Mouse (Mus musculus): Measurements from ENCODE around the gene Mlxipl. TPM values are rescaled to one million over a fixed set of nuclear protein-coding genes. Genes with fewer than 3 reads are reported as not detected.
"Not testable (repeated sequence)": the region's sequence is repeated elsewhere in the genome, so short reads cannot be mapped to it uniquely, and the experiment has no call there.

Mlxipl gene
- 0.97 and 1.6 TPM in 2 replicates for polyA plus RNA-seq (2015; fragmentation: Nextera tagmentation; extraction: Ambion mirVana)

DNA sequence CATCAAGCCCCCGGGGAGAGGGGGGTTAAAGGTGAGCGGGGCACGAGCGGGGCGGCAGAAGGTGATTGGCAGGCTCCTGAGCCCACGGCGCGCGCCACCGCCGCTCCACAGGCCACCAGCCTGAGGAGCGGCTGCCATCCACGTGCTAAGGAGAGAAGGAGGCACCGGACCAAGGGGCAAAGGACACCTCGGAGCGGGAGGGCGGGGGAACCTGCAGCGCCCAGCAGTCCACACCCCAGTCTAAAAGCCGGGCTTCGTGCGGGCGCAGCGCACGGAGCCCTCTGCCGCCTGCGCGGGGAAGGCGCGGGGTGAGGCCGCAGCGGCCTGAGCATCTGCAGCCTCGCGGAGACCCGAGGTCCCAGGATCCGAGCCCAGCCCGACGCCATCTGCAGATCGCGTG lies at the start of gene Mlxipl:
TSS of gene Mlxipl (plus strand) at position 238 of the 400 bp plus-strand sequence.
- 2% methylated on average over 35 of the region's 39 CpGs for WGBS
- Histone ChIP-seq H3K36me3 (no peaks in the 10 kb centered on the region), H3K9ac (no peak within 1 kb of the TSS), H3K27me3 (peaks cover 42% of the 10 kb centered on the region), H3K9me3 (no peaks in the 10 kb centered on the region), H3K4me3 (no peak within 1 kb of the TSS), H3K27ac (replicated peaks) (no peak within 1 kb of the TSS), H3K4me1 (replicated peaks) (no peaks in the 10 kb centered on the region), H3K4me2 (0 out of 2 replicates have a peak within 1 kb of the TSS, but pooled peaks have one; percentile 6)
- no peak for ATAC-seq (ENCODE audit: low FRiP score, low read depth)

DNA sequence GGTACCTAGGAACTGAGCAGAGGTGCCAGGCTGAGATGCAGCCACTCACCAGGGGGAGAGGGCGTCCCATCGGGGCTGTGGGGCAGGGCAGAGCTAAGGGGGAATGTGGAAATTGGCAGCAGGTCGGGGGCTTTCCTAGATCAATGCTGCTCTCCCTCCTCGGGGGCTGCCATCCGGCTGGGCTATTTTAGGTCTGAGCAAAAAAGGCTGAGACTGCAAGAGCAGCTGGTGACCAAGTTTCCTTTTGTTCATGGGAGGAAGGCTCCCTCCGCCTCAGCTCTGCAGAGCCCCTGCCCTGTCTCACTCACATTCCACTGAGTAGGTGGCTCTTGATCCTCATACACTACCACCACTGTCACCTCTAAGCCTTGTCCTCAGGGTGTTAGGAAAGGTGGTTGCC lies 49.6 kb upstream of the Mlxipl start:
- Histone ChIP-seq H3K36me3 (peaks cover 10% of the 10 kb centered on the region; the same call in 1 of the 2 replicates), H3K27ac (replicated peaks) (no peak overlapping the region), H3K4me3 (no peak overlapping the region), H3K9ac (no peak overlapping the region), H3K4me1 (replicated peaks) (no peaks in the 10 kb centered on the region), H3K4me2 (no peak overlapping the region), H3K27me3 (no peaks in the 10 kb centered on the region), H3K9me3 (no peaks in the 10 kb centered on the region)
- WGBS, result 41% methylated on average over 6 of the region's 6 CpGs
- 0 out of 2 replicates have a peak, but pooled peaks have one; percentile 17 for ATAC-seq (ENCODE audit: low FRiP score, low read depth)

- Histone ChIP-seq H3K4me1 (replicated peaks) (no peaks in the 10 kb centered on the region), H3K9ac (no peak overlapping the region), H3K4me3 (no peak overlapping the region), H3K4me2 (no peak overlapping the region), H3K27ac (replicated peaks) (no peak overlapping the region), H3K36me3 (peaks cover 16% of the 10 kb centered on the region; the same call in 1 of the 2 replicates), H3K27me3 (no peaks in the 10 kb centered on the region), H3K9me3 (no peaks in the 10 kb centered on the region)
- ATAC-seq (ENCODE audit: low FRiP score, low read depth), result no peak
- 88% methylated on average over 11 of the region's 11 CpGs for WGBS
Observed at GRCm38 (mm10) chr5:135040777-135041176, 48.9 kb upstream of the Mlxipl start.

DNA sequence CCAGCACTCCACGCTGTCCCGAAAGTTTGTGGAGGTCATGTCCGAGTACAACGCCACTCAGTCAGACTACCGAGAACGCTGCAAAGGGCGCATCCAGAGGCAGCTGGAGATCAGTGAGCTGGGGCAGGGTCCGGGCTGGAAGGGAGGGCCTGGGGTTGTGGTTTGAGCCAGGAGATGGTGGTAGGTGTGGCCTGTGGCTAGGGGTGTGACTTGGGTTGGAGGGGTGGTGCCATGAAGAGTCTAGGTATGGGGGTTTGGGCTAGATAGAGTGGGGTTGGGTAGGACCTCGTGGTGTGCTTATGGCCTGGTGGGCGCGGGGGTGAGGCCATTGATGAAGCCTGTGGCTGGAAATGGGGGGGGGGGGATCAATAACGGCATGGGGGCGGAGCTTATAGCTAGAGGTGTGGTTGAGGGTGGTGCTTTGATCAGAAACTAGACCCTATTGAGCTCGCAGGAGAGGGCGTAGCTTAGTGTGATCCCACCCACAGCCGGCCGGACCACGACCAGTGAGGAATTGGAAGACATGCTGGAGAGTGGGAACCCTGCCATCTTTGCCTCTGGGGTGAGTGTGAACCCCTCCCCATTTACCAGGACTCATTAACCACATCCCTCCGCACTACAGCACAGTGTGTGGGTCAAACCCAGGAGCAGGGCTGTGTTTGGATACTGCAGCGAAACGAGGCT lies 47.4 kb upstream of the Mlxipl start:
- ATAC-seq (ENCODE audit: low FRiP score, low read depth), result no peak
- Histone ChIP-seq H3K27me3 (no peaks in the 10 kb centered on the region), H3K36me3 (peaks cover 25% of the 10 kb centered on the region; the same call in 1 of the 2 replicates), H3K9ac (no peak overlapping the region), H3K4me3 (no peak overlapping the region), H3K4me2 (no peak overlapping the region), H3K27ac (replicated peaks) (no peak overlapping the region), H3K4me1 (replicated peaks) (no peaks in the 10 kb centered on the region), H3K9me3 (no peaks in the 10 kb centered on the region)
- 28% methylated on average over 21 of the region's 21 CpGs for WGBS

DNA sequence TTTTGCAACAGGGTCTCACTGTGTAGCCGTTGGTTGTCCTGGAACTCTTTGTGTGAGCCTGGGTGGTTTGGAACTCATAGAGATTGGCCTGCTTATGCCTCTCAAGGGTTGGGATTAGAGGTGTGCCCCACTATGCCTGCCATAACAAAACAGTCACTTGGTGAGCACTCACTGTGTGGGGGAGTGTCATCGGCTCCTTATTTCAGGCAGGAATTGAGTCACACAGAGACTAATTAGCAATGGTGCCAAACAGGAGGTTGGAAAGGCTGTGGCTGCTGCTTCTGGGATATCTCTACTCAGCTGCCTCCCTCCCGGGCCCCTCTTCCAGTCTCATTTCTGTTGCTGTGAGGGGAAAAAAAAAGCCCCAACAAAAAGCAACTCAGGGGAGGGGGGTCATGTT lies 45.1 kb upstream of the Mlxipl start:
- no peaks in the 10 kb centered on the region for H3K9me3 ChIP-seq
- no peak overlapping the region for H3K27ac ChIP-seq (replicated peaks)
- H3K4me2 ChIP-seq, result no peak overlapping the region
- H3K9ac ChIP-seq, result no peak overlapping the region
- no peak for ATAC-seq (ENCODE audit: low FRiP score, low read depth)
- H3K4me1 ChIP-seq (replicated peaks), result no peaks in the 10 kb centered on the region
- no peak overlapping the region for H3K4me3 ChIP-seq
- WGBS, result 98% methylated on average over 3 of the region's 3 CpGs
- peaks cover 36% of the 10 kb centered on the region for H3K36me3 ChIP-seq
- no peaks in the 10 kb centered on the region for H3K27me3 ChIP-seq

GRCm38 (mm10) chr5:135048539-135048938 lies 41.2 kb upstream of the Mlxipl start:
- H3K9me3 ChIP-seq, result no peaks in the 10 kb centered on the region
- 95% methylated on average over 5 of the region's 5 CpGs for WGBS
- no peak overlapping the region for H3K27ac ChIP-seq (replicated peaks)
- no peak overlapping the region for H3K9ac ChIP-seq
- no peaks in the 10 kb centered on the region for H3K27me3 ChIP-seq
- H3K36me3 ChIP-seq, result peaks cover 52% of the 10 kb centered on the region
- no peak for ATAC-seq (ENCODE audit: low FRiP score, low read depth)
- no peak overlapping the region for H3K4me3 ChIP-seq
- no peaks in the 10 kb centered on the region for H3K4me1 ChIP-seq (replicated peaks)
- H3K4me2 ChIP-seq, result no peak overlapping the region

DNA sequence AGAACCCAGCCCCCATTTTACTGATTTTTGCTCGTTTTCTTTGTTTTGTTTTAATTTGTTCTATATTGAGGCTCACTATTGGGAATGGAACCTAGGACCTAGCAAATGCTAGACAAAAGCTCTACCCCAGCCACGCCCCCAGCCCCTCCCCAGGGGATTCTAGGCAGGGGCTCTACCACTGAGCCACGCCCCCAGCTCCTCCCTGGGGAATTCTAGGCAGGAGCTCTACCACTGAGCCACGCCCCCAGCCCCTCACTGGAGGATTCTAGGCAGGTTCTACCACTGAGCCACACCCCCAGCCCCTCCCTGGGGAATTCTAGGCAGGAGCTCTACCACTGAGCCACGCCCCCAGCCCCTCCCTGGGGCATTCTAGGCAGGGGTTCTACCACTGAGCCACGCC lies 40.4 kb upstream of the Mlxipl start:
- not testable (repeated sequence) for H3K4me2 ChIP-seq; ATAC-seq (ENCODE audit: low FRiP score, low read depth); H3K9ac ChIP-seq; H3K27ac ChIP-seq (replicated peaks); H3K27me3 ChIP-seq; H3K4me3 ChIP-seq; H3K4me1 ChIP-seq (replicated peaks); H3K9me3 ChIP-seq
- 90% methylated on average over 6 of the region's 6 CpGs for WGBS
- H3K36me3 ChIP-seq, result peaks cover 51% of the 10 kb centered on the region

DNA sequence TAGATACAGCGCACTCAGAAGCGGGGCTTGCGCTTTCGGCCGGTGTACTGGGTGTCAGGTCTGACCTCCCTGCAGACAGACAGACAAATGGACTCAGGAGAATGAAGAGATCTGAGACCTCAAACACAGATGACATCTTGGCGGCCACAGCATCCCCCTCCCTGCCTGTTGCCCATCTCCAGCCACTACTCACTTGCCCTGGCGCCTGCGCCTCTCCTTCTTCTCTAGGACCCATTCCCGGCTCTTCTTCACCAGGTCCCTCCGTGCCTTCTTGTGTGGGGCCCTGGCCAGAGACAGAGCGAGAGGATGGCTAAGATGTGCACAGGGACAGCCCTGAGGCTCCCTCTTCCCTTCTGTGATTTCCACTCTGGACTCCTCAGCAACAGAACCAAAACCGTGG lies 36.3 kb upstream of the Mlxipl start:
- no peak for ATAC-seq (ENCODE audit: low FRiP score, low read depth)
- Histone ChIP-seq H3K4me3 (no peak overlapping the region), H3K4me2 (no peak overlapping the region), H3K9ac (no peak overlapping the region), H3K27me3 (no peaks in the 10 kb centered on the region), H3K9me3 (no peaks in the 10 kb centered on the region), H3K4me1 (replicated peaks) (no peaks in the 10 kb centered on the region), H3K27ac (replicated peaks) (no peak overlapping the region), H3K36me3 (peaks cover 59% of the 10 kb centered on the region)
- 93% methylated on average over 12 of the region's 12 CpGs for WGBS

GRCm38 (mm10) chr5:135063629-135064381 lies 25.9 kb upstream of the Mlxipl start, which contains the start of gene Dnajc30:
TSS of gene Dnajc30 (plus strand) at chr5:135064202.
- Histone ChIP-seq H3K27me3 (no peaks in the 10 kb centered on the region), H3K9me3 (no peaks in the 10 kb centered on the region), H3K36me3 (peaks cover 34% of the 10 kb centered on the region), H3K27ac (replicated peaks) (peak within 1 kb of the TSS; percentile 73), H3K4me1 (replicated peaks) (peaks cover 25% of the 10 kb centered on the region), H3K9ac (peak within 1 kb of the TSS; percentile 64), H3K4me2 (peak within 1 kb of the TSS; percentile 95), H3K4me3 (peak within 1 kb of the TSS; percentile 99)
- peak; percentile 95 for ATAC-seq (ENCODE audit: low FRiP score, low read depth)
- under 1% methylated on average over 52 of the region's 52 CpGs for WGBS

DNA sequence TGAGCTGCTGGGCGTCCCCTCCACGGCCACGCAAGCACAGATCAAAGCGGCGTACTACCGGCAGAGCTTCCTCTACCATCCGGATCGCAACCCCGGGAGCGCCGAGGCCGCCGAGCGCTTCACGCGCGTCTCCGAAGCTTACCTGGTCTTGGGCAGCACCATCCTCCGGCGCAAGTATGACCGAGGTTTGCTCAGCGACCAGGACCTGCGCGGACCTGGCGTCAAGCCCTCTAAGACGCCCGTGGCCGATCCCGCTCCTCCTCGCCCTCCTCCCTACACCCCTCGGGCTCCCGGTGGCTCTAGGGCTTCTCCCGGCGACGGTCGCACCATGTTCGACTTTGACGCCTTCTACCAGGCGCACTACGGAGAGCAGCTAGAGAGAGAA lies 25.3 kb upstream of the Mlxipl start:
- WGBS, result under 1% methylated on average over 40 of the region's 40 CpGs
- Histone ChIP-seq H3K4me2 (peak overlapping the region; percentile 95), H3K4me3 (peak overlapping the region; percentile 99), H3K9ac (peak overlapping the region; percentile 64), H3K27ac (replicated peaks) (peak overlapping the region; percentile 73), H3K4me1 (replicated peaks) (peaks cover 25% of the 10 kb centered on the region), H3K9me3 (no peaks in the 10 kb centered on the region), H3K36me3 (peaks cover 30% of the 10 kb centered on the region), H3K27me3 (no peaks in the 10 kb centered on the region)
- peak; percentile 65 for ATAC-seq (ENCODE audit: low FRiP score, low read depth)

DNA sequence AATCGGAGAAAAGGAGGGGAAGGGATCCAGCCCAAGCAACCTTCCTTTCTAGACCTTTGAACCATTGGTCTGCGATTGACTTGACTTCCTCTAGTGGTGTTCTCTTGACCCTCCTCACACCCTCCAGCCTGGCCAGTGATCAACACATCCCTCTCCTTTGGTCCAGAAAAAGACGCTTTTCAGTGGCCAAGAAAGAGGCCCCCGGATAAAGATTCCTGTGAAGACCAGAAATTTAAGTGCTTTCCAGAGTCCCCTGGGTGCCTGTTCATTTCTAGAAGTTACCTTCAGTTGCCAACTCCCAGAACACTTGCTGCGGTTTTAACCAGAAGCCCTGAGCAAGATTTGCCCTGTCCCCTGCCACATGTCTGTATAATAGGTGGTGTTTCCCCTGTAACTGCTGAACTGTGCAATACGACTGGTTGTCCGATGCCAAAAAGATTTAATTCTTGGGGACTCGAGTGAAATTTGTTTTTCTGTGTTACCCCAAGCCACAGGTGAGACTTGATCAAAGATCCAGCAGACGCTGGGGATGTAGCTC lies 24.7 kb upstream of the Mlxipl start, which contains the start of gene Bud23:
TSS of gene Bud23 (minus strand) at position 51 of the 538 bp plus-strand sequence.
- H3K9ac ChIP-seq, result peak within 1 kb of the TSS; percentile 64
- not testable (repeated sequence) for H3K9me3 ChIP-seq; H3K27me3 ChIP-seq; ATAC-seq (ENCODE audit: low FRiP score, low read depth)
- H3K36me3 ChIP-seq, result peaks cover 26% of the 10 kb centered on the region
- peaks cover 25% of the 10 kb centered on the region for H3K4me1 ChIP-seq (replicated peaks)
- H3K27ac ChIP-seq (replicated peaks), result peak within 1 kb of the TSS; percentile 73
- 83% methylated on average over 9 of the region's 9 CpGs for WGBS
- peak within 1 kb of the TSS; percentile 99 for H3K4me3 ChIP-seq
- peak within 1 kb of the TSS; percentile 95 for H3K4me2 ChIP-seq

DNA sequence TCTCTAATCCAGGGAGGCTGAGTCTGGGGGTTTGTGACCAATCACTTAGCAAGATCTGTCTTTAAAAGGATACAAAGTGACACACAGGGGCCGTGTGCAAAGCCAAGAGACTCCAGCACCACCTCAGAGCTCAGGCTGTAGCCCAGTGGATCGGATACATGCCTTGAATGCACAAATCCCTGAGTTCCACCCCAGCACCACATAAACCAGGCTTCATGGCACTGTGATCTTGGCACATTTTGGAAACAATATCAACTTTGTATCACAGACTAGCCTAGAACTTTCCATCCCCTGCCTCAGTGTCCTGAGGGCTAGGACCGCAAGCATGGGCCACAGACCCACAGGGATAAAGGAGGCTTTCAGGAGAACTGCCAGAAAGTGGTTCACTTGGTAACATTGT lies 23.7 kb upstream of the Mlxipl start:
- no peak for ATAC-seq (ENCODE audit: low FRiP score, low read depth)
- WGBS, result 93% methylated on average over 3 of the region's 3 CpGs
- Histone ChIP-seq H3K9me3 (no peaks in the 10 kb centered on the region), H3K27me3 (no peaks in the 10 kb centered on the region), H3K4me3 (no peak overlapping the region), H3K36me3 (peaks cover 16% of the 10 kb centered on the region), H3K4me2 (peak overlapping the region; percentile 95; the same call in 1 of the 2 replicates), H3K27ac (replicated peaks) (no peak overlapping the region), H3K4me1 (replicated peaks) (peaks cover 25% of the 10 kb centered on the region), H3K9ac (no peak overlapping the region)

All from hindbrain, embryonic 15.5 days (tissue).